Mouse (Mus musculus) liver, embryonic 13.5 days (tissue): ENCODE measurements around the gene Dop1b. TPM values are rescaled to one million over a fixed set of nuclear protein-coding genes. Genes with fewer than 3 reads are reported as not detected.
A peak's percentile ranks its signal among the peaks of the same experiment; 100 is the strongest.
"Not testable (repeated sequence)": the region's sequence is repeated elsewhere in the genome, so short reads cannot be mapped to it uniquely, and the experiment has no call there.

Experiments
- ATAC-seq: fragments of 200-750 bp; cut with Nextera tagmentation; 2 replicates; pipeline ENCODE4 v1.8.0; 2017; ENCODE audit warnings: low read depth, mild to moderate bottlenecking, moderate number of reproducible peaks, moderate library complexity
- DNase-seq: peaks from one replicate; pipeline ENCODE4 v3.0.0; 2022
- H3K27ac ChIP-seq: fragments of 300-500 bp; sonication (generic); 2 replicates; pipeline ENCODE4 v1.5.1; 2015; ENCODE audit warnings: moderate library complexity, mild to moderate bottlenecking, inconsistent platforms
- H3K27me3 ChIP-seq: fragments of 300-500 bp; sonication (generic); 2 replicates; pipeline ENCODE4 v1.6.1; 2015; ENCODE audit warnings: mild to moderate bottlenecking, inconsistent platforms
- H3K36me3 ChIP-seq: fragments of 300-500 bp; sonication (generic); 2 replicates; pipeline ENCODE4 v1.6.1; 2015; ENCODE audit warnings: mild to moderate bottlenecking, inconsistent platforms
- H3K4me1 ChIP-seq: fragments of 300-500 bp; sonication (generic); replicated peaks from 2 replicates; pipeline ENCODE4 v1.6.1; 2015; ENCODE audit warnings: inconsistent platforms
- H3K4me2 ChIP-seq: fragments of 300-500 bp; sonication (generic); 2 replicates; pipeline ENCODE4 v1.6.1; 2015; ENCODE audit warnings: inconsistent platforms, mild to moderate bottlenecking, moderate library complexity
- H3K4me3 ChIP-seq: fragments of 300-500 bp; sonication (generic); replicated peaks from 2 replicates; pipeline ENCODE4 v1.5.1; 2015; ENCODE audit warnings: mild to moderate bottlenecking, inconsistent platforms
- H3K9ac ChIP-seq: fragments of 300-500 bp; sonication (generic); 2 replicates; pipeline ENCODE4 v1.6.1; 2015; ENCODE audit warnings: mild to moderate bottlenecking, inconsistent platforms
- H3K9me3 ChIP-seq: fragments of 300-500 bp; sonication (generic); replicated peaks from 2 replicates; pipeline ENCODE4 v1.6.1; 2016; ENCODE audit warnings: inconsistent platforms
- WGBS: fragments of 180-500 bp; shearing (Covaris S2); methylation state at CpG from one replicate; pipeline ENCODE4 v1.1.7; 2015; ENCODE audit not compliant: insufficient replicate concordance; 5-methylcytosine and 5-hydroxymethylcytosine counted together
- polyA plus RNA-seq: library from polyadenylated mRNA; unstranded; fragments of >200 nt; fragmentation: Nextera tagmentation; extraction: Ambion mirVana; gene quantifications from 2 replicates; pipeline ENCODE4 v1.2.1, GENCODE M21; 2015

The Dop1b gene
- polyA plus RNA-seq, 1 experiment from 2014 or later = 8.7 TPM

DNA sequence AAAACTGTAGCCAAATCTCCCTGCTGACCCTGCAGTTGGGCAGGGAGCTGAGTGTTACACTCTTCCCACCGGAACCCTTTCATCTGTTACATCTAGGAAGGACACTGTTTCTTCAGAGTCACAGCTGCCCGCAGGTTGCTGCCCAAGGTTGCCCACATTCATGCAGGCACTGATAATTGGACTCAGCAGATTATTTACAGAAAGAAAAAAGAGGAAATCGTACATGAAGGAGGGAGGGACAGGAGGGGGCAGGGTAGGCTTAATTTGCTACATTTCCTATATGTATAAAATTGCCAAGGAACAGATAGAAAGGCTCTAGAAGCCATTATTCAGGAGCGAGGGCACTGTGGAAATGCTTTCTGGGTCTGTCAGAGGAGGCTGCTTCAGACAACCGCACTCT is 44.9 kb downstream of the Dop1b start:
- Histone ChIP-seq H3K27me3 (no peaks in the 10 kb centered on the region), H3K27ac (no peak overlapping the region), H3K9me3 (no peaks in the 10 kb centered on the region), H3K4me3 (no peak overlapping the region), H3K4me1 (no peaks in the 10 kb centered on the region), H3K9ac (no peak overlapping the region), H3K36me3 (peaks cover 55% of the 10 kb centered on the region), H3K4me2 (no peak overlapping the region)
- ATAC-seq (no peak), DNase-seq (no peak)
- WGBS = 59% methylated on average over 5 of the region's 5 CpGs

DNA sequence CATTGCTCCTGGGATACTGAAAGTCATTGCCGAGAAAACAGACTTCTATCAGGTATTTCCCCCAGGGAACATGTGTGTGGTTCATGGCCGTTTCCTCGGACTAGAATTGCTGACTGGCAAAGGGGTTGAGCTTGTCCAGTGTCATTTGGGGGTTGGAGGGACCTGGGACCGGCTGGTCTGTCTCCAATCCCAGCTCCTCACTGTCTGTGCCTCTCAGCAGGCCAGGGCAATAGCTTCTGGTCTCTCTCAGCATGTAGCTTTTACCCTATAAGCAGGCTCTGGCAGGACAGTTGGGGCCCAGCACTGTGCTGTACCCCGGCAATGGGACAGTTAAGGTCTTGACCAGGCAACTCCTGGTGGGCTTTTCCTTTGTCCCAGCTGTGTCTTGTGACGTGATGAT is 51.7 kb downstream of the Dop1b start:
- no peak for ATAC-seq
- no peak for DNase-seq
- H3K36me3 ChIP-seq = peaks cover 61% of the 10 kb centered on the region
- no peaks in the 10 kb centered on the region for H3K9me3 ChIP-seq
- no peak overlapping the region for H3K4me2 ChIP-seq
- no peaks in the 10 kb centered on the region for H3K27me3 ChIP-seq
- H3K4me3 ChIP-seq = no peak overlapping the region
- H3K9ac ChIP-seq = no peak overlapping the region
- no peak overlapping the region for H3K27ac ChIP-seq
- WGBS = 72% methylated on average over 6 of the region's 6 CpGs
- H3K4me1 ChIP-seq = peaks cover 12% of the 10 kb centered on the region

GRCm38 (mm10) chr16:93764597-93764996 is 52.9 kb downstream of the Dop1b start:
- Histone ChIP-seq H3K27ac (no peak overlapping the region), H3K4me1 (peaks cover 12% of the 10 kb centered on the region), H3K27me3 (no peaks in the 10 kb centered on the region), H3K36me3 (peaks cover 65% of the 10 kb centered on the region), H3K4me3 (no peak overlapping the region), H3K4me2 (no peak overlapping the region), H3K9me3 (no peaks in the 10 kb centered on the region), H3K9ac (no peak overlapping the region)
- 66% methylated on average over 4 of the region's 4 CpGs for WGBS
- ATAC-seq (no peak), DNase-seq (no peak)

- no peak overlapping the region for H3K4me2 ChIP-seq
- DNase-seq (peak; percentile 33), ATAC-seq (peak; percentile 50; the same call in 1 of the 2 replicates)
- peaks cover 12% of the 10 kb centered on the region for H3K4me1 ChIP-seq
- WGBS = 36% methylated on average over 4 of the region's 4 CpGs
- no peak overlapping the region for H3K27ac ChIP-seq
- no peaks in the 10 kb centered on the region for H3K27me3 ChIP-seq
- H3K4me3 ChIP-seq = no peak overlapping the region
- no peak overlapping the region for H3K9ac ChIP-seq
- H3K9me3 ChIP-seq = no peaks in the 10 kb centered on the region
- peaks cover 64% of the 10 kb centered on the region for H3K36me3 ChIP-seq
These were observed 55.3 kb downstream of the Dop1b start for GRCm38 (mm10) chr16:93766956-93767355.

DNA sequence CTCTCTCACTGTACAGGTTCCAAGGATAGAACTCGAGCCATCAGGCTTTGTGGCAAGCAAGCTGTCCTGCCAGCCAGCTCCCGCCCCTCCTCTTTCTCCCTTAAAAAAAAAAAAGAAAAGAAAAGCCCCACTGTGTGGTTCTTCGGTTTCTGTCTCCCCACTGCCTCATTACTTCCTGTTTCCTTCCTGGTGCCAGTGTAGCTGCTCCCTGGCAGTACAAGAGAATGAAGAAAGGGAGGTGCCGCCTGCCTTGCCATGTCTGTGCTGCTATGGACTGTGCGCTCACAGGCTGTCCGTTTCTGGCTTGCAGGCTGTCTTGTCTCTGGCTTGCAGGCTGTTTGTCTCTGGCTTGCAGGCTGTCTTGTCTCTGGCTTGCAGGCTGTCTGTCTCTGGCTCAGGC is 55.8 kb downstream of the Dop1b start:
- Histone ChIP-seq H3K9ac (no peak overlapping the region), H3K4me2 (0 out of 2 replicates have a peak overlapping the region, but pooled peaks have one; percentile 6), H3K27ac (no peak overlapping the region), H3K27me3 (no peaks in the 10 kb centered on the region), H3K9me3 (no peaks in the 10 kb centered on the region), H3K4me3 (no peak overlapping the region), H3K36me3 (peaks cover 59% of the 10 kb centered on the region), H3K4me1 (peaks cover 12% of the 10 kb centered on the region)
- DNase-seq = no peak
- 27% methylated on average over 6 of the region's 6 CpGs for WGBS
- peak; percentile 24 for ATAC-seq

- WGBS = 79% methylated on average over 15 of the region's 15 CpGs
- Histone ChIP-seq H3K9me3 (no peaks in the 10 kb centered on the region), H3K4me2 (no peak overlapping the region), H3K4me3 (no peak overlapping the region), H3K36me3 (peaks cover 52% of the 10 kb centered on the region), H3K4me1 (peaks cover 22% of the 10 kb centered on the region), H3K27me3 (no peaks in the 10 kb centered on the region), H3K9ac (no peak overlapping the region), H3K27ac (no peak overlapping the region)
- ATAC-seq (no peak), DNase-seq (no peak)
These were observed 57.9 kb downstream of the Dop1b start for GRCm38 (mm10) chr16:93769621-93770020.

DNA sequence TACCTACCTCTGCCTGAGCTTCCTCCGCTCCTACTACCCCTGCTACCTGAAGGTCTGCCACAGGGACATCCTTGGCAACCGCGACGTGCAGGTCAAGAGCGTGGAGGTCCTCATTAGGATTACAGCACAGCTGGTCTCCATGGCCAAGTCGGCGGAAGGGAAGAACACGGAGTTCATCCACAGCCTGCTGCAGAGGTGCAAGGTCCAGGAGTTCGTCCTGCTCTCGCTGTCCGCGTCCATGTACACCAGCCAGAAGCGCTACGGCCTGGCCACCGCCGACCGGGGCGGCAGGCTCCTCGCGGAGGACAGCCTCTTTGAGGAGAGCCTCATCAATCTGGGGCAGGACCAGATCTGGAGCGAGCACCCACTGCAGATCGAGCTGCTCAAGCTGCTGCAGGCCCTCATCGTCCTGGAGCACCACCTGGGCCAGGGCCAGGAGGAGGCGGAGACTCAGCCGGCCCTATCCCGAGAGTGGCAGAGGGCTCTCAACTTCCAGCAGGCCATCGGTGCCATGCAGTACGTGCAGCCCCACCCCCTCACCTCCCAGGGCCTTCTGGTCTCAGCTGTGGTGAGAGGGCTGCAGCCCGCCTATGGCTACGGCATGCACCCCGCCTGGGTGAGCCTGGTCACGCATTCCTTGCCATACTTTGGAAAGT is 58.7 kb downstream of the Dop1b start:
- no peak for ATAC-seq
- Histone ChIP-seq H3K9me3 (no peaks in the 10 kb centered on the region), H3K4me3 (no peak overlapping the region), H3K4me2 (no peak overlapping the region), H3K4me1 (peaks cover 30% of the 10 kb centered on the region), H3K27ac (no peak overlapping the region), H3K27me3 (no peaks in the 10 kb centered on the region), H3K36me3 (peaks cover 46% of the 10 kb centered on the region), H3K9ac (no peak overlapping the region)
- WGBS = 76% methylated on average over 32 of the region's 32 CpGs
- no peak for DNase-seq

GRCm38 (mm10) chr16:93774658-93775057 is 63.0 kb downstream of the Dop1b start:
- H3K4me2 ChIP-seq = peak overlapping the region; percentile 17; the same call in 1 of the 2 replicates
- no peak overlapping the region for H3K4me3 ChIP-seq
- peak; percentile 86 for ATAC-seq
- 20% methylated on average over 5 of the region's 5 CpGs for WGBS
- peak; percentile 44 for DNase-seq
- H3K27me3 ChIP-seq = no peaks in the 10 kb centered on the region
- H3K9me3 ChIP-seq = no peaks in the 10 kb centered on the region
- H3K4me1 ChIP-seq = peaks cover 29% of the 10 kb centered on the region
- peaks cover 31% of the 10 kb centered on the region for H3K36me3 ChIP-seq
- H3K27ac ChIP-seq = peak overlapping the region; percentile 23
- no peak overlapping the region for H3K9ac ChIP-seq

- H3K36me3 ChIP-seq = peaks cover 17% of the 10 kb centered on the region
- H3K27me3 ChIP-seq = no peaks in the 10 kb centered on the region
- no peak overlapping the region for H3K27ac ChIP-seq
- peaks cover 45% of the 10 kb centered on the region for H3K4me1 ChIP-seq
- H3K4me2 ChIP-seq = no peak overlapping the region
- DNase-seq (no peak), ATAC-seq (no peak)
- H3K9ac ChIP-seq = no peak overlapping the region
- no peak overlapping the region for H3K4me3 ChIP-seq
- no peaks in the 10 kb centered on the region for H3K9me3 ChIP-seq
- WGBS = 55% methylated on average over 5 of the region's 5 CpGs
These were observed 64.8 kb downstream of the Dop1b start for GRCm38 (mm10) chr16:93776468-93776867.

GRCm38 (mm10) chr16:93777247-93777999 is 65.7 kb downstream of the Dop1b start:
- no peak for ATAC-seq
- no peak for DNase-seq
- no peaks in the 10 kb centered on the region for H3K9me3 ChIP-seq
- H3K4me3 ChIP-seq = no peak overlapping the region
- WGBS = 61% methylated on average over 14 of the region's 14 CpGs
- H3K4me2 ChIP-seq = no peak overlapping the region
- no peak overlapping the region for H3K27ac ChIP-seq
- peaks cover 22% of the 10 kb centered on the region for H3K36me3 ChIP-seq
- H3K4me1 ChIP-seq = peaks cover 49% of the 10 kb centered on the region
- no peaks in the 10 kb centered on the region for H3K27me3 ChIP-seq
- no peak overlapping the region for H3K9ac ChIP-seq

GRCm38 (mm10) chr16:93778393-93778792 is 66.7 kb downstream of the Dop1b start:
- H3K27ac ChIP-seq, H3K4me3 ChIP-seq, H3K9ac ChIP-seq, H3K9me3 ChIP-seq, ATAC-seq, H3K27me3 ChIP-seq, DNase-seq, H3K4me2 ChIP-seq: not testable (repeated sequence)
- 46% methylated on average over 4 of the region's 4 CpGs for WGBS
- H3K36me3 ChIP-seq = peaks cover 23% of the 10 kb centered on the region
- H3K4me1 ChIP-seq = peaks cover 49% of the 10 kb centered on the region
